Mouse (Mus musculus) brown adipose tissue, adult 24 weeks (tissue): ENCODE results near the gene S1pr2. TPM values are rescaled to one million over a fixed set of nuclear protein-coding genes. Genes with fewer than 3 reads are reported as not detected.

Experiments
- polyA plus RNA-seq: library from polyadenylated mRNA; stranded (reverse); fragments of >200 nt; gene quantifications from 2 replicates; pipeline ENCODE4 v1.2.4, GENCODE M21; 2012; ENCODE audit not compliant: missing spikeins, insufficient read depth, insufficient read length

S1pr2 gene
- polyA plus RNA-seq, 1 experiment = 2.6 TPM

Other genes with a start within 250 kb of the S1pr2 start
- gene Olfm2, start 230.4 kb downstream of the S1pr2 start, polyA plus RNA-seq = 0.63 TPM in 1 of 2 replicates, not detected in the other
- gene Col5a3, start 161.7 kb downstream of the S1pr2 start, polyA plus RNA-seq = 16.9 and 23.5 TPM in 2 replicates
- gene Rdh8, start 158.3 kb downstream of the S1pr2 start, polyA plus RNA-seq = not detected in 2 replicates
- gene A230050P20Rik, start 108.1 kb downstream of the S1pr2 start, polyA plus RNA-seq = 2.1 and 5.8 TPM in 2 replicates
- 3.1 and 5.0 TPM in 2 replicates for gene Angptl6, start 97.1 kb downstream of the S1pr2 start, polyA plus RNA-seq
- gene Ppan, start 88.6 kb downstream of the S1pr2 start, polyA plus RNA-seq = 6.6 and 7.9 TPM in 2 replicates
- gene Eif3g, start 78.2 kb downstream of the S1pr2 start, polyA plus RNA-seq = 61.4 and 66.1 TPM in 2 replicates
- 3.5 and 7.7 TPM in 2 replicates for gene Dnmt1, start 16.9 kb downstream of the S1pr2 start, polyA plus RNA-seq
- gene Mrpl4, start 26.0 kb upstream of the S1pr2 start, polyA plus RNA-seq = 140 and 185 TPM in 2 replicates
- 2.3 and 3.1 TPM in 2 replicates for gene Icam1, start 39.2 kb upstream of the S1pr2 start, polyA plus RNA-seq
- not detected in 2 replicates for gene Icam4, start 52.6 kb upstream of the S1pr2 start, polyA plus RNA-seq
- gene Icam5, start 55.3 kb upstream of the S1pr2 start, polyA plus RNA-seq = not detected in 2 replicates
- gene Zglp1, start 90.3 kb upstream of the S1pr2 start, polyA plus RNA-seq = not detected in 2 replicates
- 0.79 TPM in 1 of 2 replicates, not detected in the other for gene Gm49373, start 96.3 kb upstream of the S1pr2 start, polyA plus RNA-seq
- gene Fdx1l, start 96.8 kb upstream of the S1pr2 start, polyA plus RNA-seq = 52.7 and 55.1 TPM in 2 replicates
- gene Gm38431, start 115.2 kb upstream of the S1pr2 start, polyA plus RNA-seq = not detected in 2 replicates
- gene Raver1, start 115.2 kb upstream of the S1pr2 start, polyA plus RNA-seq = 15.5 and 16.4 TPM in 2 replicates
- gene Tyk2, start 154.5 kb upstream of the S1pr2 start, polyA plus RNA-seq = 3.8 and 4.1 TPM in 2 replicates
- 70.4 and 78.0 TPM in 2 replicates for gene Cdc37, start 173.2 kb upstream of the S1pr2 start, polyA plus RNA-seq
- 16.2 and 29.4 TPM in 2 replicates for gene Pde4a, start 188.9 kb upstream of the S1pr2 start, polyA plus RNA-seq